Mouse (Mus musculus) intestine, embryonic 16.5 days (tissue): Measurements from ENCODE around the gene Sept11. TPM values are rescaled to one million over a fixed set of nuclear protein-coding genes. Genes with fewer than 3 reads are reported as not detected.

Source experiments
- ATAC-seq: fragments of 200-750 bp; cut with Nextera tagmentation; 2 replicates; pipeline ENCODE4 v1.8.0; 2017; ENCODE audit warnings: moderate TSS enrichment, moderate library complexity
- H3K27ac ChIP-seq: fragments of 300-500 bp; sonication (generic); 2 replicates; pipeline ENCODE4 v1.5.1; 2014; ENCODE audit warnings: mild to moderate bottlenecking, low read length
- H3K27me3 ChIP-seq: fragments of 300-500 bp; sonication (generic); replicated peaks from 2 replicates; pipeline ENCODE4 v1.6.1; 2014; ENCODE audit warnings: low read length, control low read depth, mixed read lengths; ENCODE audit not compliant: control insufficient read depth, insufficient read depth
- H3K36me3 ChIP-seq: fragments of 300-500 bp; sonication (generic); 2 replicates; pipeline ENCODE4 v1.6.1; 2014; ENCODE audit warnings: low read length, control low read depth; ENCODE audit not compliant: control insufficient read depth, insufficient read depth
- H3K4me1 ChIP-seq: fragments of 300-500 bp; sonication (generic); 2 replicates; pipeline ENCODE4 v1.6.1; 2014; ENCODE audit warnings: low read length, control low read depth, mixed read lengths; ENCODE audit not compliant: control insufficient read depth, insufficient read depth
- H3K4me2 ChIP-seq: fragments of 300-500 bp; sonication (generic); 2 replicates; pipeline ENCODE4 v1.6.1; 2014; ENCODE audit warnings: low read depth, low read length, control low read depth
- H3K4me3 ChIP-seq: fragments of 300-500 bp; sonication (generic); 2 replicates; pipeline ENCODE4 v1.5.1; 2014; ENCODE audit warnings: mild to moderate bottlenecking, low read length
- H3K9ac ChIP-seq: fragments of 300-500 bp; sonication (generic); 2 replicates; pipeline ENCODE4 v1.6.1; 2014; ENCODE audit warnings: low read depth, low read length
- H3K9me3 ChIP-seq: fragments of 300-500 bp; sonication (generic); 2 replicates; pipeline ENCODE4 v1.6.1; 2016; ENCODE audit warnings: low read length, control low read depth; ENCODE audit not compliant: control insufficient read depth
- WGBS: fragments of 180-500 bp; shearing (Covaris S2); extraction: QIAGEN DNeasy Blood & Tissue Kit; methylation state at CpG from one replicate; pipeline ENCODE4 v1.1.7; 2014; 5-methylcytosine and 5-hydroxymethylcytosine counted together
- polyA plus RNA-seq: library from polyadenylated mRNA; unstranded; fragments of >200 nt; fragmentation: Nextera tagmentation; extraction: Ambion mirVana; gene quantifications from 2 replicates; pipeline ENCODE4 v1.2.1, GENCODE M21; 2015

Gene Sept11
- polyA plus RNA-seq, 1 experiment from 2014 or later: 116 TPM

DNA sequence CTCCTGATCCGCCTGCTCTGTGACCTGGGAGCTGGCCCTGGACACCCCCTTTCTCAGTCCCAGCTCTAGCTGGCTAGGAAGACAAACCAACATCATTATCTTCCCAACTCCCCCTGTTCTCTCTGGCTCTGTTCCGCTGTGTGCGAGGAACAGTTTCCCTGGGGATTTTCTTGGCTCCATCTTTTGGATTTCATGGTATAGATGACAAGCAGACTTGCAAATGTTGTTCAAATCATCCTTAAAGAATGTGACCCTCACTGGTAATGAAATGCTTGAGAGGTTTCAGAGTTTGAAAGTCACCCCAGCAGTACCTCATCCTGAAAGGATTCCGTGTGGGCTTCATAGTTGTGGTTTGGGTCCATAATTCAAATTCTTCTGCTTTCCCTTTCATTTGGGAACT is 38.2 kb downstream of the Sept11 start:
- Histone ChIP-seq H3K27me3 (no peaks in the 10 kb centered on the region), H3K4me3 (no peak overlapping the region), H3K9ac (0 out of 2 replicates have a peak overlapping the region, but pooled peaks have one; percentile 4), H3K9me3 (no peaks in the 10 kb centered on the region), H3K4me2 (no peak overlapping the region), H3K27ac (peak overlapping the region; percentile 88), H3K4me1 (peaks cover 57% of the 10 kb centered on the region), H3K36me3 (no peaks in the 10 kb centered on the region)
- WGBS: 49% methylated on average over 4 of the region's 4 CpGs
- no peak for ATAC-seq

DNA sequence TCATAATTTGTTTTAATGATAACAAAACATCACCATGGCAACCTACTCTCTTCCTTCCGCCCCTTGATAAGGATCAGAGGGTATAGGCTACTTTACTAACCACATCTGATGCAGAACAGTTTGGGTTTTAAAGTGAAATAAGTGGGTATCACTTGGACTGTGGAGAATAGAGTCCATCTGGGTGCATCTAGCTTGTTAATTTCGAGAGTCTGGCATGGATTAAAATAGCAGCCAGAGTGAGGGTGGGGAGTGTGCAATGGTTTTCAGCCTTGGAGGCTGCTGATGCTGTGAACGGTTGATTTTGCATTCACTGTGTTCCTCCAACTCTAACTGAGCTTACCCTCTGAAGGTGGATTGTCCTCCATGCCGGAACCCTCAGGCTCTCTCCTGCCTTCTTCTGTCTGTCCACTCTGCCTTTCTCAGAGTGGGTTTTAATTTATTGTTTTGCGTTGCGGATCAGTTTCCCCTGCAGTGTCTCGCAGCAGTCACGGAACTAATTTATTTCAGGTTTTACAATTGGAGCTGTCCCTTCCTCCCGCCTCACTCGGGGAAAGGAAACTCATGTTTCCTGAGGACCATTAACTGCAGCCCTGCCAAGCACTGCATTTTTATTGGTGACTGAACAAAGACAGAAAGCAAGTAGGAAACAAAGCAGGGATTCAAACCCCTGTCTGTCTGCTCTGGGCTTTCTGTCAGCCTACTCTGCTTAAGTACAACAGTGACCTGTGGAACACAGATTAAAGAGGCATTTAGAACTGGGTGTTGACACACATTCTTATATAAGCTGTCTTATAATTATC is 40.4 kb downstream of the Sept11 start:
- peaks cover 4% of the 10 kb centered on the region; the same call in 1 of the 2 replicates for H3K9me3 ChIP-seq
- WGBS: 38% methylated on average over 10 of the region's 10 CpGs
- ATAC-seq: no peak
- peaks cover 41% of the 10 kb centered on the region for H3K4me1 ChIP-seq
- H3K36me3 ChIP-seq: no peaks in the 10 kb centered on the region
- no peak overlapping the region for H3K4me2 ChIP-seq
- H3K4me3 ChIP-seq: no peak overlapping the region
- H3K9ac ChIP-seq: no peak overlapping the region
- H3K27me3 ChIP-seq: no peaks in the 10 kb centered on the region
- H3K27ac ChIP-seq: peak overlapping the region; percentile 43

GRCm38 (mm10) chr5:93135368-93136107 is 42.3 kb downstream of the Sept11 start:
- Histone ChIP-seq H3K4me1 (peaks cover 23% of the 10 kb centered on the region), H3K27me3 (no peaks in the 10 kb centered on the region), H3K9ac (no peak overlapping the region), H3K9me3 (peaks cover 4% of the 10 kb centered on the region; the same call in 1 of the 2 replicates), H3K4me3 (no peak overlapping the region), H3K27ac (no peak overlapping the region), H3K4me2 (no peak overlapping the region), H3K36me3 (0 out of 2 replicates have a peak, but pooled peaks cover 2% of the 10 kb centered on the region)
- no peak for ATAC-seq
- WGBS: 81% methylated on average over 10 of the region's 10 CpGs

GRCm38 (mm10) chr5:93136956-93137586 is 43.8 kb downstream of the Sept11 start:
- Histone ChIP-seq H3K36me3 (0 out of 2 replicates have a peak, but pooled peaks cover 4% of the 10 kb centered on the region), H3K4me3 (no peak overlapping the region), H3K4me1 (peaks cover 9% of the 10 kb centered on the region), H3K9me3 (peaks cover 4% of the 10 kb centered on the region; the same call in 1 of the 2 replicates), H3K4me2 (no peak overlapping the region), H3K9ac (no peak overlapping the region; the same call in 1 of the 2 replicates), H3K27ac (peak overlapping the region; percentile 53), H3K27me3 (no peaks in the 10 kb centered on the region)
- WGBS: 56% methylated on average over 5 of the region's 5 CpGs
- peak; percentile 57 for ATAC-seq

DNA sequence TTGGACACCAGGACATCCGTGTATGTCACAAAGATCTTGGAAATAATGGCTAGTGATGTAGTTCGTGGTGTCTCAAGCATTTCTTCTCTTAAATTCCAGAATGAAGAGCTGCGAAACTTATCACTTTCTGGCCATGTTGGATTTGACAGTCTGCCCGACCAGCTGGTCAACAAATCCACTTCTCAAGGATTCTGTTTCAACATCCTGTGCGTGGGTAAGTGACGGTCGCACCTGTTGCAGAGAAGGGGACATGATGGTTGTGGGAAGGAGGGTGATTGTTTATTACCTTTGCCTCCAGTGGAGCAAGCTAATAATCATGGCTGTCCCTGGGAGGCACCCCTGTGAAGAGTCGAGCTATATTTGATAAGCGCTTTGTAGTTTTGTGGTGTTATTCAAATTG is 46.1 kb downstream of the Sept11 start:
- Histone ChIP-seq H3K4me3 (no peak overlapping the region), H3K36me3 (0 out of 2 replicates have a peak, but pooled peaks cover 4% of the 10 kb centered on the region), H3K9me3 (peaks cover 4% of the 10 kb centered on the region; the same call in 1 of the 2 replicates), H3K4me1 (peaks cover 7% of the 10 kb centered on the region; the same call in 1 of the 2 replicates), H3K27me3 (no peaks in the 10 kb centered on the region), H3K27ac (no peak overlapping the region), H3K9ac (no peak overlapping the region), H3K4me2 (no peak overlapping the region)
- ATAC-seq: no peak
- WGBS: 92% methylated on average over 9 of the region's 9 CpGs

DNA sequence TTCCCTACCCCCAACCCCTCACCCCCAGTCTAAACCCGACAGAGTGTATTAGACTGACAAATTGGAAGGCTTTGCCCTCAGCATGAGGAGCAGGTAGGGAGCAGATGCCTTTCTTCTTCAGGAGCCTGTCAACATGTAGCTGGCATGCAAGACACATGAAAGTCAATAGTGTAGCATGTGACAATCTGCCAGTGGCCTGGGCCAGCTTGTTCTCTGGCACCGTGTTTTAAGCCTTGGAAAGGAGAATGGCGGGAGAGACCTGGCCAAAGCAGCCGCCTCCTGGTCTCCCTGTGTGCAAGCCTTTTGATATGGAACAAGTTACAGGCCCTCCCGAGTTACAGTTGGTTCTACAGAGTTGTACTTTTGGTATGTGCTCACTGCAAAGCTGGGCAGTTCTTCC is 47.5 kb downstream of the Sept11 start:
- peaks cover 12% of the 10 kb centered on the region; the same call in 1 of the 2 replicates for H3K4me1 ChIP-seq
- 87% methylated on average over 5 of the region's 5 CpGs for WGBS

DNA sequence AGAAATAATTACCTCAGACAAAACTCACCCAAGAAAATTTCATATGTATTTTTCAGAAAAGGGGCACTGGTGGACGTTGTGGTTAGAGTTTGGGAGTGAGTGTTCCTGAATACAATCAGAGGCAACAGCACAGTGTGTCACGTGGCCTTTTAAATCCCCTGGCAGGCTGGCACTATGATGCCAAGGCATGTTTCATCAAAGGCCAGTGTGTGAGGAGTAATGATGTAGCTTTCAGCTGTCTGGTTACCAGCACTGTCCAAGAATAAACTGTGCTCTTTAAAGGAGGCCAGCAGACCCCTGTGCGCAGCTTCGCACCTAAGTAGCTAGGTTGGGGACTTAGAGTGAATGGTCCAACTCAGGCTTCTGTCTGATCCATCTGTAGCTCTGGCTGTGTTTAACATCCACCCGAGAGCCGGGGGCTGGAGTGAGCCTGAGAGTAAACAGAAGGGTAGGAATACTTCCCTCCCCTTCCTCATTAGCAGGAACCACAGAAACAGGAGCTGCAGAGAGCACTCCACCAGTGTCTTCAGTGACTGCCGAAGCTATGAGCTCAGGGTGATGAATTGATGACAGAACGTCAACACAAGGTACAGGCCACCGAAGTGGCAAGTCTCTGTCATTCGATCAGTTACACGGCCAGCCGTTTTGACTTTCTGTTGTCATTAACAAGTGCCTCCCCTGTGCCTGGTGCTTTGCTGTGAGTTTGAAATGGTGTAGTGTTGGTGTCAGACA is 50.3 kb downstream of the Sept11 start:
- 0 out of 2 replicates have a peak, but pooled peaks have one; percentile 33 for ATAC-seq
- no peak overlapping the region for H3K27ac ChIP-seq
- peaks cover 5% of the 10 kb centered on the region; the same call in 1 of the 2 replicates for H3K4me1 ChIP-seq
- H3K4me3 ChIP-seq: no peak overlapping the region
- H3K27me3 ChIP-seq: no peaks in the 10 kb centered on the region
- 0 out of 2 replicates have a peak, but pooled peaks cover 4% of the 10 kb centered on the region for H3K36me3 ChIP-seq
- WGBS: 40% methylated on average over 12 of the region's 12 CpGs
- no peaks in the 10 kb centered on the region for H3K9me3 ChIP-seq
- no peak overlapping the region for H3K9ac ChIP-seq
- H3K4me2 ChIP-seq: no peak overlapping the region

More for the DNA sequence above, 47.5 kb downstream of the Sept11 start:
- Histone ChIP-seq H3K4me3 (no peak overlapping the region), H3K27me3 (no peaks in the 10 kb centered on the region), H3K4me2 (no peak overlapping the region), H3K9ac (no peak overlapping the region), H3K36me3 (0 out of 2 replicates have a peak, but pooled peaks cover 4% of the 10 kb centered on the region), H3K9me3 (peaks cover 4% of the 10 kb centered on the region; the same call in 1 of the 2 replicates), H3K27ac (no peak overlapping the region)
- no peak for ATAC-seq

- Histone ChIP-seq H3K27ac (no peak overlapping the region), H3K4me3 (no peak overlapping the region), H3K9me3 (no peaks in the 10 kb centered on the region), H3K9ac (no peak overlapping the region), H3K27me3 (no peaks in the 10 kb centered on the region), H3K4me2 (no peak overlapping the region), H3K36me3 (0 out of 2 replicates have a peak, but pooled peaks cover 2% of the 10 kb centered on the region), H3K4me1 (peaks cover 8% of the 10 kb centered on the region; the same call in 1 of the 2 replicates)
- WGBS: 36% methylated on average over 5 of the region's 5 CpGs
- ATAC-seq: no peak
Observed at GRCm38 (mm10) chr5:93144874-93145273, 51.6 kb downstream of the Sept11 start.
